ENCODE assay signal across 26 mouse cellular contexts in the genomic region with DNA sequence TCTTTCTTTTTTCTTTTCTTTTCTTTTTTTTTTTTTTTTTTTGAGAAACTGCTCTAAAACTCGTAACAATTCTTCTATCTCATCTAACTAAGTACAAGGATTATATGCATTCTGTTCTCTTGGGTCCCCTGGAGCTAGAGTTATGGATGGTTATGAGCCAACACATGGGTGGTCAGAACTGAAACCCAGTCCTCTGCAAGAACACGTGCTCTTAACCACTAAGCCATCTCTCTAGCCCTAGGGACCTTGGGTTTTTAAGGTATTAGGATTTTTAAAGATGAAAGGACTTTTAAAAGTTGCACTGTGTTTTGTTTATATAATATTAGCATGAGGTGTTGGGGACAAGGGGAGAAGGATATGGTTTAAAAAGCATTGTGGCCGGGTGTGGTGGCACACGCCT.
"Had no signal": no experiment of that assay in that cellular context is flagged by ENCODE, and none has a peak within 500 bp of the region (broad histone marks: within the 10 kb centered on the region; RNA-seq: fewer than 3 reads in every experiment).

No protein-coding gene starts in this region.

- H3K9me3 ChIP-seq: embryonic facial prominence, embryonic 10.5 days; embryonic facial prominence, embryonic 12.5 days; embryonic facial prominence, embryonic 13.5 days; embryonic facial prominence, embryonic 15.5 days; forebrain, embryonic 10.5 days; forebrain, embryonic 12.5 days; forebrain, embryonic 13.5 days; forebrain, embryonic 15.5 days had no signal

- H3K4me3 ChIP-seq: embryonic facial prominence, embryonic 10.5 days; embryonic facial prominence, embryonic 12.5 days; embryonic facial prominence, embryonic 13.5 days; embryonic facial prominence, embryonic 15.5 days; erythroblast, embryonic 14.5 days; forebrain, embryonic 10.5 days; forebrain, embryonic 12.5 days; forebrain, embryonic 13.5 days; forebrain, embryonic 15.5 days; gastrocnemius, adult 2 months had no signal

- H3K9ac ChIP-seq: embryonic facial prominence, embryonic 12.5 days; embryonic facial prominence, embryonic 13.5 days; embryonic facial prominence, embryonic 15.5 days; forebrain, embryonic 12.5 days; forebrain, embryonic 13.5 days; forebrain, embryonic 15.5 days; forebrain, postnatal 0 days had no signal

- H3K27ac ChIP-seq: embryonic facial prominence, embryonic 10.5 days; embryonic facial prominence, embryonic 12.5 days; embryonic facial prominence, embryonic 13.5 days; embryonic facial prominence, embryonic 15.5 days; forebrain, embryonic 10.5 days; forebrain, embryonic 12.5 days; forebrain, embryonic 13.5 days; forebrain, embryonic 15.5 days; gastrocnemius, adult 2 months had no signal

- H3K27me3 ChIP-seq: forebrain, embryonic 15.5 days had no signal

- H3K36me3 ChIP-seq: embryonic facial prominence, embryonic 10.5 days; embryonic facial prominence, embryonic 12.5 days; embryonic facial prominence, embryonic 13.5 days; embryonic facial prominence, embryonic 15.5 days; forebrain, embryonic 10.5 days; forebrain, embryonic 12.5 days; forebrain, embryonic 15.5 days had no signal

- DNase-seq: cerebellum, adult 8-10 months; cerebellum, adult 9-10 months; cerebellum, adult 9-11 months; cerebellum, postnatal 10 days; cerebellum, postnatal 14 days; cerebellum, postnatal 25 days; cerebellum, postnatal 36 days; embryo, embryonic 11 days; forebrain, postnatal 0 days; gastrocnemius, adult 2 months; gastrocnemius, postnatal 10 days; gastrocnemius, postnatal 14 days; gastrocnemius, postnatal 25 days; gastrocnemius, postnatal 36 days; heart, adult 18-20 months had no signal

- H3K4me2 ChIP-seq: embryonic facial prominence, embryonic 12.5 days; embryonic facial prominence, embryonic 13.5 days; embryonic facial prominence, embryonic 15.5 days; forebrain, embryonic 12.5 days; forebrain, embryonic 13.5 days; forebrain, embryonic 15.5 days had no signal

- ATAC-seq: forebrain, embryonic 13.5 days; forebrain, embryonic 14.5 days; forebrain, embryonic 15.5 days; forebrain, embryonic 16.5 days; forebrain, postnatal 0 days had no signal
